Mouse (Mus musculus): ENCODE results near the gene Wdr92. TPM values are rescaled to one million over a fixed set of nuclear protein-coding genes. Genes with fewer than 3 reads are reported as not detected.
"Not testable (repeated sequence)": the region's sequence is repeated elsewhere in the genome, so short reads cannot be mapped to it uniquely, and the experiment has no call there.

Gene Wdr92
- polyA plus RNA-seq, 1 experiment from 2014 or later = 11.7 TPM

DNA sequence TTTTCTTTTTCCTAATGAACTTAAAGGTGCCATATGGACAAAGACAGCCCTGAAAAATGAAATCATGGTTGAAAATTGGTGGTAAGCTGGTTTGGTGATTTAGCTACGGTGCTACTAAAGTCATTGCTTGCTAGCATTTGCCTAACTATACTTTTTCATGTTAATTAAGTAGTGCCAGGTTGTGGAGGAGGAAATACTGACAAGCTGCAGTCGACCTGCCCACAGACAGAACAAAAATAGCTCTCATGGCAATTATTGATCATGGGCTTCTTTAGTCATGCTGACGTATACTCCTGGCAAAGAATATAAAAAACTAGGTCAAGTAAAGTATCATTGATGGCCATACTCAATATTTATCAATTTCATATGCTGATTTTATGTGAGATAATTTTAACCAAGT is 33.6 kb downstream of the Wdr92 start:
- Histone ChIP-seq H3K9ac (ENCODE audit: low read depth, low read length) (no peak overlapping the region), H3K36me3 (ENCODE audit: control insufficient read depth, insufficient read depth) (no peaks in the 10 kb centered on the region), H3K27me3 (replicated peaks; ENCODE audit: control insufficient read depth, insufficient read depth, low read length) (no peaks in the 10 kb centered on the region), H3K4me2 (replicated peaks; ENCODE audit: low read depth) (no peak overlapping the region), H3K4me3 (ENCODE audit: low read depth, low read length) (no peak overlapping the region), H3K9me3 (ENCODE audit: control insufficient read depth) (no peaks in the 10 kb centered on the region), H3K27ac (ENCODE audit: low read depth, low read length) (no peak overlapping the region), H3K4me1 (replicated peaks; ENCODE audit: control insufficient read depth, insufficient read depth, low read length) (no peaks in the 10 kb centered on the region)
- no peak for ATAC-seq
- no peak for TF ChIP-seq CTCF (IDR thresholded peaks at IDR 0.05; ENCODE audit: low read depth)
- 78% methylated on average over 3 of the region's 3 CpGs for WGBS

DNA sequence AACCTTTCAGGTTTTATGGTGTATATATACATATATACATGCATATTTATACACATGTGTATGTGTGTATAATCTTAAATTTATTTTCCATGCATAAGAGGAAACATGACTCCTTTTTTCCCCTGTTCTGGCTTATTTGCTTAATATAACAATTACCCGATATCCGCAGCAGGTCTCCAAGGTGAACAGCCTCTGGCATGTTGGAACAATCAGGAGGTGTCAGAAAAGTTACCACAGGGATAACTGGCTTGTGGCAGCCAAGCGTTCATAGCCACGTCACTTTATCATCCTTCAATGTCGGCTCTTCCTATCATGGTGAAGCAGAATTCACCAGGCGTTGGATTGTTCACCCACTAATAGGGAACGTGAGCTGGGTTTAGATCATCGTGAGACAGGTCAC is 39.2 kb downstream of the Wdr92 start:
- peaks cover 27% of the 10 kb centered on the region; the same call in 1 of the 2 replicates for H3K36me3 ChIP-seq (ENCODE audit: control insufficient read depth, insufficient read depth)
- H3K27ac ChIP-seq (ENCODE audit: low read depth, low read length) = no peak overlapping the region
- no peak overlapping the region for H3K4me2 ChIP-seq (replicated peaks; ENCODE audit: low read depth)
- H3K4me1 ChIP-seq (replicated peaks; ENCODE audit: control insufficient read depth, insufficient read depth, low read length) = no peaks in the 10 kb centered on the region
- H3K4me3 ChIP-seq (ENCODE audit: low read depth, low read length) = no peak overlapping the region
- ATAC-seq = no peak
- no peak for TF ChIP-seq CTCF (IDR thresholded peaks at IDR 0.05; ENCODE audit: low read depth)
- no peaks in the 10 kb centered on the region for H3K27me3 ChIP-seq (replicated peaks; ENCODE audit: control insufficient read depth, insufficient read depth, low read length)
- 97% methylated on average over 8 of the region's 8 CpGs for WGBS
- no peak overlapping the region for H3K9ac ChIP-seq (ENCODE audit: low read depth, low read length)
- H3K9me3 ChIP-seq (ENCODE audit: control insufficient read depth) = no peaks in the 10 kb centered on the region

DNA sequence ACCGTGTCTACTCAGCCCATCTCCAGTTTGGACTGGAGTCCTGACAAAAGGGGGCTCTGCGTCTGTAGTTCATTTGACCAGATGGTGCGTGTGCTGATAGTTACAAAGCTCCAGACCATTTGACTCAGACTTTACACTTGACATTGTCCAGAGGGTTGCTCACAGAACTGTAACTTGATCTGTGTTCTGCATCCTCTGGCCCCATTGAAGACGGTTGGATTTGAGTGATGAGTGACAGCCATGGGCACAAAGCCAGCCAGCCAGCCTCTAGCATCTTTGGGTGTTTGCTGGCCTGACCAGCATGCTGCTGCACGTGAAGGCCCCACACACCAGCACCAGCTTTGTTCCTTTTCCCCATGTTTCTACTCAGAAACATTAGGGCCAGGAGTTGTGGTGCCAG is 50.9 kb downstream of the Wdr92 start:
- Histone ChIP-seq H3K4me1 (replicated peaks; ENCODE audit: control insufficient read depth, insufficient read depth, low read length) (no peaks in the 10 kb centered on the region), H3K9ac (ENCODE audit: low read depth, low read length) (no peak overlapping the region), H3K36me3 (ENCODE audit: control insufficient read depth, insufficient read depth) (peaks cover 29% of the 10 kb centered on the region), H3K27ac (ENCODE audit: low read depth, low read length) (no peak overlapping the region), H3K27me3 (replicated peaks; ENCODE audit: control insufficient read depth, insufficient read depth, low read length) (no peaks in the 10 kb centered on the region), H3K9me3 (ENCODE audit: control insufficient read depth) (no peaks in the 10 kb centered on the region), H3K4me3 (ENCODE audit: low read depth, low read length) (no peak overlapping the region), H3K4me2 (replicated peaks; ENCODE audit: low read depth) (no peak overlapping the region)
- ATAC-seq = no peak
- no peak for TF ChIP-seq CTCF (IDR thresholded peaks at IDR 0.05; ENCODE audit: low read depth)
- 75% methylated on average over 5 of the region's 5 CpGs for WGBS

DNA sequence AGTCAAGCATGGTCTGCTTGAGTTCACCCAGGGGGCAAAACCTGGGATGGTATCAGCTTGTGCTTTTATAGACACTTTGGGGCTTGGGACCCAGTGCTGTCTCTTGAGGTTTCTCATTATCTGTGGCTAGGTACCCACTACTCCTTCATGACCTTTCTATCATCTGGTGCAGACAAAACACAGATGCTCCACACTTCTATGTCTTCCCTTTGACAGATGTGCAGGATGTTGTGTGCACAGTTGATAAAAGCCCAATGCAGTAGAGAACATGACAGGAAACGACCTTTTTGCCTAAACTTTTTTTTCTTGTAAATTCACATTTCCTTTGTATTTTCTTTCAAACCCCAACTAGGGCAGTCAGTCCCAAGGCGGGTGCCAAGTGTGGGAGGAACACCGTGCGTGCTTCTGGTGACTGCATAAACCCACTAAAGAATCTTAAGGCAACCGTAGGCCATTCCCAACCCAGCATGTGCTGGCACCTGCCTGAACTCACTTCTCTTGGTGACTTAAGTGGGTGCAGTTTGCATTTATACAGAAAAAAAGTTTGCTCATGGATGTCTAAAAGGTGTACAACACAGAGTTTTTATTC is 54.6 kb downstream of the Wdr92 start:
- H3K9me3 ChIP-seq (ENCODE audit: control insufficient read depth) = no peaks in the 10 kb centered on the region

DNA sequence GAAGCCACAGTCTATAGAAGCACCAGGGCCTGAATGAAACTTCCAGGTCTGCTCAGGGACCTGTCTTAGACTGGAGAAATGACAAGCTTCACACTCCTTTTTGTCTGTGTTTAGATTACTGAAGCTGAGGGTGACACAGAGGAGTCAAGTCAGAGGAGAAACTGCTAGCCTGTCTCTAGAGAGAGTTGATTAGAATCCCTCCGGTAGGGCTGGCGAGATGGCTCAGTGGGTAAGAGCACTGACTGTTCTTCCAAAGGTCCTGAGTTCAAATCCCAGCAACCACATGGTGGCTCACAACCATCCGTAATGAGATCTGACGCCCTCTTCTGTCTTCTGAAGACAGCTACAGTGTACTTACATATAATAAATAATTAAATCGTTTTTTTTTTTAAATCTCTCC is 56.7 kb downstream of the Wdr92 start:
- H3K4me2 ChIP-seq (replicated peaks; ENCODE audit: low read depth); H3K27ac ChIP-seq (ENCODE audit: low read depth, low read length); H3K36me3 ChIP-seq (ENCODE audit: control insufficient read depth, insufficient read depth); H3K9me3 ChIP-seq (ENCODE audit: control insufficient read depth); ATAC-seq; H3K9ac ChIP-seq (ENCODE audit: low read depth, low read length); H3K4me3 ChIP-seq (ENCODE audit: low read depth, low read length); H3K27me3 ChIP-seq (replicated peaks; ENCODE audit: control insufficient read depth, insufficient read depth, low read length); H3K4me1 ChIP-seq (replicated peaks; ENCODE audit: control insufficient read depth, insufficient read depth, low read length): not testable (repeated sequence)
- WGBS = 91% methylated on average over 5 of the region's 5 CpGs

More for the DNA sequence above, 54.6 kb downstream of the Wdr92 start:
- no peaks in the 10 kb centered on the region for H3K4me1 ChIP-seq (replicated peaks; ENCODE audit: control insufficient read depth, insufficient read depth, low read length)
- WGBS = 71% methylated on average over 5 of the region's 5 CpGs
- H3K27me3 ChIP-seq (replicated peaks; ENCODE audit: control insufficient read depth, insufficient read depth, low read length) = no peaks in the 10 kb centered on the region
- H3K36me3 ChIP-seq (ENCODE audit: control insufficient read depth, insufficient read depth) = peaks cover 17% of the 10 kb centered on the region
- no peak overlapping the region for H3K27ac ChIP-seq (ENCODE audit: low read depth, low read length)
- H3K4me3 ChIP-seq (ENCODE audit: low read depth, low read length) = no peak overlapping the region
- no peak overlapping the region for H3K9ac ChIP-seq (ENCODE audit: low read depth, low read length)
- TF ChIP-seq CTCF (IDR thresholded peaks at IDR 0.05; ENCODE audit: low read depth) = no peak
- ATAC-seq = no peak
- H3K4me2 ChIP-seq (replicated peaks; ENCODE audit: low read depth) = no peak overlapping the region

DNA sequence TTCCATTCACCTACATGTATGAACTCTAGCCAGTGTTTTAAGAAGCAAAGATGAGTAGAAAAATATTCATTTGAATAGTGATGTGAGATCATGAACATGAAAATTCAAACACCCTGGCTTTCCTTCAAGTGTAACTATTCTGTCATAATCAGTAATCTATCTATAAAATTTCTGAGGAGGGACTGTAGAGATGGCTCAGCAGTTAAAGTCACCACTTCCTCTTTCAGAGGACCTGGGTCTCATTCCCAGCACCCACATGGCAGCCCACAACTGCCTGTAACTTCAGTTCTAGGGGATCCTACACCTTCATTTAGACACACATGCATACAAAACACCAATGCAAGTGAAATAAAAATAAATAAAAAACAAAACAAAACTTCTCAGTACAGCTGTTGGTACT is 66.8 kb downstream of the Wdr92 start:
- no peaks in the 10 kb centered on the region for H3K27me3 ChIP-seq (replicated peaks; ENCODE audit: control insufficient read depth, insufficient read depth, low read length)
- H3K36me3 ChIP-seq (ENCODE audit: control insufficient read depth, insufficient read depth) = no peaks in the 10 kb centered on the region
- H3K4me1 ChIP-seq (replicated peaks; ENCODE audit: control insufficient read depth, insufficient read depth, low read length) = no peaks in the 10 kb centered on the region
- no peak for TF ChIP-seq CTCF (IDR thresholded peaks at IDR 0.05; ENCODE audit: low read depth)
- H3K4me3 ChIP-seq (ENCODE audit: low read depth, low read length) = no peak overlapping the region
- ATAC-seq = no peak
- H3K9ac ChIP-seq (ENCODE audit: low read depth, low read length) = no peak overlapping the region
- no peak overlapping the region for H3K4me2 ChIP-seq (replicated peaks; ENCODE audit: low read depth)
- no peak overlapping the region for H3K27ac ChIP-seq (ENCODE audit: low read depth, low read length)
- H3K9me3 ChIP-seq (ENCODE audit: control insufficient read depth) = no peaks in the 10 kb centered on the region

Measured in intestine, postnatal 0 days (tissue).